Mouse (Mus musculus) limb, embryonic 13.5 days (tissue): Measurements from ENCODE around the gene Cse1l. TPM values are rescaled to one million over a fixed set of nuclear protein-coding genes. Genes with fewer than 3 reads are reported as not detected.
A peak's percentile ranks its signal among the peaks of the same experiment; 100 is the strongest.

Source experiments
- ATAC-seq: fragments of 200-750 bp; cut with Nextera tagmentation; 2 replicates; pipeline ENCODE4 v1.8.0; 2017; ENCODE audit warnings: low read depth, moderate number of reproducible peaks, moderate TSS enrichment; ENCODE audit not compliant: low FRiP score
- H3K27ac ChIP-seq: fragments of 300-500 bp; sonication (generic); 2 replicates; pipeline ENCODE4 v1.5.1; 2015; ENCODE audit warnings: inconsistent platforms, mild to moderate bottlenecking, moderate library complexity
- H3K27me3 ChIP-seq: fragments of 300-500 bp; sonication (generic); 2 replicates; pipeline ENCODE4 v1.6.1; 2015; ENCODE audit warnings: mild to moderate bottlenecking, inconsistent platforms
- H3K36me3 ChIP-seq: fragments of 300-500 bp; sonication (generic); 2 replicates; pipeline ENCODE4 v1.6.1; 2015; ENCODE audit warnings: inconsistent platforms, mild to moderate bottlenecking, moderate library complexity
- H3K4me1 ChIP-seq: fragments of 300-500 bp; sonication (generic); 2 replicates; pipeline ENCODE4 v1.6.1; 2015; ENCODE audit warnings: inconsistent platforms
- H3K4me2 ChIP-seq: fragments of 300-500 bp; sonication (generic); replicated peaks from 2 replicates; pipeline ENCODE4 v1.6.1; 2015; ENCODE audit warnings: inconsistent platforms, mild to moderate bottlenecking, moderate library complexity
- H3K4me3 ChIP-seq: fragments of 300-500 bp; sonication (generic); 2 replicates; pipeline ENCODE4 v1.5.1; 2015; ENCODE audit warnings: moderate library complexity, mild to moderate bottlenecking, inconsistent platforms
- H3K9ac ChIP-seq: fragments of 300-500 bp; sonication (generic); 2 replicates; pipeline ENCODE4 v1.6.1; 2015; ENCODE audit warnings: mild to moderate bottlenecking, inconsistent platforms
- H3K9me3 ChIP-seq: fragments of 300-500 bp; sonication (generic); 2 replicates; pipeline ENCODE4 v1.6.1; 2016; ENCODE audit warnings: inconsistent platforms
- WGBS: fragments of 180-500 bp; shearing (Covaris S2); methylation state at CpG from one replicate; pipeline ENCODE4 v1.1.7; 2015; 5-methylcytosine and 5-hydroxymethylcytosine counted together
- polyA plus RNA-seq: library from polyadenylated mRNA; unstranded; fragments of >200 nt; fragmentation: Nextera tagmentation; extraction: Ambion mirVana; gene quantifications from 2 replicates; pipeline ENCODE4 v1.2.1, GENCODE M21; 2015

Gene Cse1l
- polyA plus RNA-seq, 1 experiment from 2014 or later, result 127 TPM

DNA sequence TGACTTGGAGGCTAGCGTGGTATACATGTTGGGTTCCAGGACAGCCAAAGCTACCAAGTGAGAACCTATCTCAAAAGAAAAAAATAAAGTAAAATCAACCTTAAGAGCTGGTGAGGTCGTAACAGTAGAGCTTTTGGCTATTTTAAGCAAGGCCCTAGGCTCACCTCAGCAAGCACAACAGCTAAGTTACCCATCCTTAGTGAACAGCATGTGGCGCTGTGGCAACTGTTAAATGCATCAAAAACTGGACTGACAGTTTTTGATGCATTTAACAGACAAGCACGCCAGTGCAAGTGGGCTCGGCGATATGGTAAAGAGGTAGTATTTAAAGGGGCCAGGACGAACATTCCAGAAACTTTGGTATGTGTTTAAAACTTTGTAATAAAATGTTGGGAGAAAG lies 85.0 kb downstream of the Cse1l start:
- H3K36me3 ChIP-seq, result no peaks in the 10 kb centered on the region; the same call in 1 of the 2 replicates
- ATAC-seq, result peak; percentile 24; the same call in 1 of the 2 replicates

DNA sequence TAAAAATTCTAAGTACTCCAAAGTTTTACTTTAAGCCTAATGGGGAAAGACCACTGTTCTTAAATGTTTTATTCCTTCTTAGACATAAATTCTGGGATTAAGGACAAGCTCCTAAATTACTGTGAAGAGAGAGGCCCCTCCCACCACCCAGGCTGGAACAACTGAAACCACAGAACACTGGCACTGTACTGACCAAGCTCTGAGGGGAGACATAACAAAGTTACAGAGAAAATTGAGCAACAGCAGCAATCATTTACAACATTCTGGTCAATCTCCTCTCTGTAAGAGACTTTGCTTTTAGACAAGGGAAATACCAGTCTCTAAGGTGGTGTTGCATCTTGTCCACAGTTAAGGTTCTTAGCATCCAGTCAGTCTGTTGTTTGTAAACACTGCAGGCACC lies 86.1 kb downstream of the Cse1l start:
- peak overlapping the region; percentile 48 for H3K9ac ChIP-seq
- H3K4me3 ChIP-seq, result no peak overlapping the region
- H3K36me3 ChIP-seq, result no peaks in the 10 kb centered on the region; the same call in 1 of the 2 replicates
- no peak overlapping the region for H3K4me2 ChIP-seq
- H3K9me3 ChIP-seq, result no peaks in the 10 kb centered on the region
- H3K27ac ChIP-seq, result peak overlapping the region; percentile 71
- no peaks in the 10 kb centered on the region for H3K27me3 ChIP-seq
- no peak for ATAC-seq
- H3K4me1 ChIP-seq, result peaks cover 63% of the 10 kb centered on the region

More for the DNA sequence above, 85.0 kb downstream of the Cse1l start:
- no peak overlapping the region for H3K4me3 ChIP-seq
- H3K4me2 ChIP-seq, result peak overlapping the region; percentile 41
- WGBS, result 42% methylated on average over 7 of the region's 7 CpGs
- peaks cover 59% of the 10 kb centered on the region for H3K4me1 ChIP-seq
- no peaks in the 10 kb centered on the region for H3K9me3 ChIP-seq
- H3K27me3 ChIP-seq, result no peaks in the 10 kb centered on the region
- peak overlapping the region; percentile 56; the same call in 1 of the 2 replicates for H3K27ac ChIP-seq
- no peak overlapping the region for H3K9ac ChIP-seq

GRCm38 (mm10) chr2:166995021-166995795 lies 89.4 kb downstream of the Cse1l start:
- no peaks in the 10 kb centered on the region for H3K27me3 ChIP-seq
- peak overlapping the region; percentile 99 for H3K27ac ChIP-seq
- ATAC-seq, result no peak
- no peaks in the 10 kb centered on the region for H3K9me3 ChIP-seq
- no peaks in the 10 kb centered on the region for H3K36me3 ChIP-seq
- peak overlapping the region; percentile 97 for H3K4me3 ChIP-seq
- peaks cover 53% of the 10 kb centered on the region for H3K4me1 ChIP-seq
- H3K9ac ChIP-seq, result peak overlapping the region; percentile 98
- peak overlapping the region; percentile 97 for H3K4me2 ChIP-seq
- WGBS, result 2% methylated on average over 28 of the region's 28 CpGs

Other genes with a start within 250 kb of the Cse1l start
- 18.8 and 19.4 TPM in 2 replicates for gene Prex1, start 192.2 kb upstream of the Cse1l start, polyA plus RNA-seq
- gene Trp53rkb, start 113.5 kb upstream of the Cse1l start, polyA plus RNA-seq, result 8.7 and 9.4 TPM in 2 replicates
- 3.8 and 4.1 TPM in 2 replicates for gene Arfgef2, start 100.5 kb upstream of the Cse1l start, polyA plus RNA-seq
- gene Stau1, start 90.3 kb downstream of the Cse1l start, polyA plus RNA-seq, result 108 and 114 TPM in 2 replicates
- gene Ddx27, start 109.2 kb downstream of the Cse1l start, polyA plus RNA-seq, result 54.3 and 54.6 TPM in 2 replicates
- 6.0 and 7.9 TPM in 2 replicates for gene Znfx1, start 157.0 kb downstream of the Cse1l start, polyA plus RNA-seq